Mouse (Mus musculus) T-cell, adult 2 months (primary cell): ENCODE data around the gene Fam207a.

ENCODE experiments used
- DNase-seq: peaks from one replicate; pipeline ENCODE4 v3.0.0; 2022; ENCODE audit warnings: low spot score

Gene Fam207a

GRCm38 (mm10) chr10:77455251-77456010 is 60.2 kb downstream of the Fam207a start:
- no peak for DNase-seq

GRCm38 (mm10) chr10:77454795-77455194 is 60.8 kb downstream of the Fam207a start:
- no peak for DNase-seq

- no peak for DNase-seq
These were observed 63.8 kb downstream of the Fam207a start for GRCm38 (mm10) chr10:77451822-77452221.

- DNase-seq, result no peak
These were observed 65.5 kb downstream of the Fam207a start for GRCm38 (mm10) chr10:77450159-77450464.

- DNase-seq, result no peak
These were observed 66.0 kb downstream of the Fam207a start for GRCm38 (mm10) chr10:77449315-77450158.

GRCm38 (mm10) chr10:77448698-77449247 is 66.8 kb downstream of the Fam207a start:
- DNase-seq, result no peak

GRCm38 (mm10) chr10:77448209-77448608 is 67.4 kb downstream of the Fam207a start:
- no peak for DNase-seq

- no peak for DNase-seq
These were observed 67.8 kb downstream of the Fam207a start for GRCm38 (mm10) chr10:77447755-77448154.

GRCm38 (mm10) chr10:77442250-77442649 is 73.3 kb downstream of the Fam207a start:
- DNase-seq, result no peak

- no peak for DNase-seq
These were observed 73.8 kb downstream of the Fam207a start for GRCm38 (mm10) chr10:77441812-77442211.

GRCm38 (mm10) chr10:77440841-77441755 is 74.5 kb downstream of the Fam207a start:
- no peak for DNase-seq

- no peak for DNase-seq
These were observed 75.3 kb downstream of the Fam207a start for GRCm38 (mm10) chr10:77440286-77440685.

- DNase-seq, result no peak
These were observed 76.6 kb downstream of the Fam207a start for GRCm38 (mm10) chr10:77439026-77439425.

GRCm38 (mm10) chr10:77438021-77438420 is 77.6 kb downstream of the Fam207a start:
- no peak for DNase-seq
